Mouse (Mus musculus): ENCODE data around the gene Fxyd3. TPM values are rescaled to one million over a fixed set of nuclear protein-coding genes. Genes with fewer than 3 reads are reported as not detected.

Gene Fxyd3
- total RNA-seq, 2 experiments from 2014 or later = 0.58 to 0.92 TPM

DNA sequence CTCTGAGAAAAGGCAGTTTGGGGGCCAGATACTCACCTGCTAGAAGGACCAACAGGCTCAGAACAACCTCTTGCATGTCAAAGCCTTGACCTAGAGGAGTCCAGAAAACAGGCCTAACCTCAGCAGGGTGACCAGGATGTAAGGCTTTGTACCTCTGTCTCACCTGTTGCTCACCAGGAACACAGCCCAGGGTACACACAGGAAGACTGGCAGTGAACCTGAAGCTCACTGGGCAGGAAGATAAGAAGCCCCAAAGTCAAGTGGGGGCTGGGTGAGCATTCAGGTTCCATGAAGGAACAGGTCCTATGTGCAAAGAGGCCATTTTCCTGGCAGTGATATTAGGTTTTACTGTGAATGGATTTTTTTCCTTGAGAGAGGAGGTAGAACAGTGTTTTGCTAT lies 3.0 kb downstream of the Fxyd3 start:
- DNase-seq (ENCODE audit: low spot score in 2 of 2) = no peak

DNA sequence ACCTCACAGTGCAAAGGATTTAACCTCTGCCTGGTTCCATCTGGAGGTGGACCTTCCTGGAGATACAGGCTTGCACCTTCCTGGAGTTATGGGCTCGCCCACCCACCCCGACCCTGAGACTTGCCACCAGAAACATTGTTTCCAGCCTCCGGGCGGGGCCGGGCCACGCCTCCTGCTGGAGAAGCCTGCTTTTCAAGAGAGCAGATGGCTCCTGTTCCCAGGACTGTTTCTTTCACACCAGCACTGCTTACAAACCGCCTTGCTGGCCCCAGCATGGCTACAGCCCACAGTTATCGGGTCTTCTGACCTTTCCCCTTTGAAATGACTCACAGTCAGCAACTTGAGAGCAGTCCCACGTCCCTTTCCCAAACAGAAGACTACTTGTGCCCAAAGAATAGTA lies 4.2 kb downstream of the Fxyd3 start:
- no peak for DNase-seq (ENCODE audit: low spot score in 2 of 2)

DNA sequence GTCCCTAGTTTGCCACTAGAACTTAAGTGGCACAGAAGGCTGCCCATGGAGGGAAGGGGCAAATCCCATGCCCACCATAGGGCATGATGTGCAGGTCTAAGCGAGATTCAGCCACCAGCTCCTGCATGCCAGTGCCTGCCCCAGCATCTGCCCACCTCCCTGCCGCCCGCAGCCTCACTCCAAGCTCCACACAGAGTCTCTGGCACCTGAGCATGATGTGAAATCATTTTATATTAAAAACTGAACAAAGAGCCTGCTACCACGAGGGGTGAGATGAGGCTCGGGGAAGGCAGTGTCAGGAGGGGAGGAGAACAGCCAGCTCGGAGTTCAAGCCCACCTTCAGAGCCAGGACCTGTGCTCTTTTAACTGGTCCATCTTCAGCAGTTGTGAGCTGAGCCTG lies 6.2 kb downstream of the Fxyd3 start:
- DNase-seq (ENCODE audit: low spot score in 2 of 2) = no peak

DNA sequence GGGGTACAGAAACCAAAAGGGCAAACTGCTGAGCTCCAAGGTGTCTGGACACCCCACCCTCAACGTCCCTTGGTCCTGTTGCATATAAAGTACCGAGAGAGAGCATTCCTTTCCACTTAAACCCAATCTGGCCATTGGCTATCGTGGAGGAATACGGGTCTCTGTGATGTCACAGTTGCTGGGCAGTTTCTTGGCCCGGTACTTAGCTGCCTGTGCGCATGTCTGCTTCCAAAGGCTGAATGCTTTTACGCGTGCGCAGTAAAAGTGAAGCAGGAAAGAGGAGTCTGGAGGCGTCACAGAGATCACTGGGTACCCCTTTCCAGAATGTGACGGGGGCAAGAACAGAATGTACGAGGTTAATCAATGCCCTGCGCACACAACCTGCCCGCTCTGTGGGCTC lies 7.0 kb downstream of the Fxyd3 start:
- DNase-seq (ENCODE audit: low spot score in 2 of 2) = no peak

DNA sequence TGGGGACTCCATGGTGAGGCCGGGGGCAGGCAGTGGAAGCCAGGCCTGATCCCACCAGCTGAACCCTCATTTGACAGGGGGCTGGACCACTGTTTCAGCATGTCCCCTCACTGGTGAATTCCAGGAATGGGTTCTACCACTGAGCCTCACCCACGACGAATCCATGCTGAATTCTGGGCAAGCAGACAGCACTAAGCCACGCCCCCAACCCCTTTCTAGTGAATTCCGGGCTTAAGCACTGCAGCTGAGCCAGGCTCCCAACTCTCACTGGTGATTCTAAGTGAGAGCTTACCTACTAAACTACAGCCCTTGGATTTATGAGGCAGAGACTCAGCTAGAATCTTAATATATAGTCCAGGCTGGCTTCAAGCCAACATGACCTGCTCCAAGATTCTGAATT lies 8.7 kb downstream of the Fxyd3 start:
- peak in 1 of 2 experiments; percentile 74 for DNase-seq (ENCODE audit: low spot score in 2 of 2)

DNA sequence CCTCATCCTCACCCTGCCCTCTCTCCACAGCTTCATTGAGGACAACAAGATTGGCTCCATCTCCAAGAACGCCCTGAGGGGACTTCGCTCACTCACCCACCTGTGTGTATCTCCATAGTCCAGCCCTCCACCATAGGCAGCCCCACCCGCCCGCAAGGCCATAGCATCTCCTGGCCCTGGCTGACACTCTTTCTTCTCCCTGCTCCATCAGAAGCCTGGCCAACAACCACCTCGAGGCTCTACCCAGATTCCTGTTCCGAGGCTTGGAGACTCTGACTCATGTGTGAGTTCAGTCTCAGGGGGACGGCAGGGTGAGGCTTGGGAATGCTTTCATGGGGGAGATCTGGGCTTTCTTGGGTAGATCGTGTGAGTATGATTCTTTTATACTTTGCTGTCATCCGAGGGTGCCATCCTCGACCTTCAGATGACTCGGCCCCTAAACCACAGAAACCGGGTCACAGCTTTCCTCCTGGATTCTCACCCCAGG lies 13.4 kb downstream of the Fxyd3 start:
- DNase-seq (ENCODE audit: low spot score in 2 of 2) = no peak

DNA sequence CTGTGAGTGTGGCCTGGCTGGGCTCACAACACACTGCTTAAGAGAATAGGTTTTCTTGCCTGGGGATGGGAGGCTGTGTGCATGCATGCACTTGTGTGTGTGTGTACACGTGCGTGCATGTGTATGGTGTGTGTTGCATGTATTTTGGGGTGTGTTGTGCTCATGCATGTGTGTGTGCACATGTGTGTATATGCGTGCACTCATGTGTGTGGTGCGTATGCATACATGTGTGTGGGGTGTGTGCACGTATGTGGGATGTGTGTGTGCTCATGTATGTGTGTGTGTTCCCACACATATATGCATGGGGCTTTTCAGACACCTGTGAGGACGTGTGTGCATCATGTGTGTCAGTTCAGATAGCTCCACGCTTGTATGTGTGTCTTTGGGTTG lies 15.9 kb downstream of the Fxyd3 start:
- DNase-seq (ENCODE audit: low spot score in 2 of 2) = no peak

DNA sequence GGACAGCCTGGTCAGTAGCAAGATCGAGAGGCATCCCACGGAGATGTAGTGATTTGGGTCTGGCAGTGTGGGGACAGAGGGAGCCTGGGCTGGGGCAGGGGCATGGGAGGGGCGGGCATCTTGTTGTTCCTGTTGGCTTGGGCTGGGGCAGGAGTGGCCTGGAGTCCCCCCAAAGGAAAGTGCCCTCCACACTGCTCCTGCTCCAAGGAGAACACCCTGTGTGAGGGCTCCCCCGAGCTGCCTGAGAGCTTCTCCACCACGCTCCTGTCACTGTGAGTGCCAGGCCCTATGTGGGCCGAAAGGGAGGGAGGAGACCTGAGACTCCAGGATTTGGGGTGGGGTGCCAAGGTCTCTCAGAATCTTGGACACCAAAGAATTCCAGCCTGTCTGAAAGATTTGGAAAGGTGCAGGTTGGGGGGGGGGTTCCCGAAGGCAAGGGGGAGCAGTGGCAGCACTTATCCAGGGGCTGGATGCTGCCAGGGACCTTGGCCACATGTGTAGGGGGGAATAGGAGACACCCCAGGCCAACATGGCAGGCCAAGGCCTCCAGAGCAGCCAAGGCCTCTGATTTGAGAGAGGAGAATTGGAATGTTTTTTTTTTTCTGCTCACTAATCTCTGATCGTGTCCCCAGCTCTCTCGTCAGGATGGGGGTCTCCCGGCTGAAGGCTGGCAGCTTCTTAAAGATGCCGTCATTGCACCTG lies 16.4 kb downstream of the Fxyd3 start:
- no peak for DNase-seq (ENCODE audit: low spot score in 2 of 2)

DNA sequence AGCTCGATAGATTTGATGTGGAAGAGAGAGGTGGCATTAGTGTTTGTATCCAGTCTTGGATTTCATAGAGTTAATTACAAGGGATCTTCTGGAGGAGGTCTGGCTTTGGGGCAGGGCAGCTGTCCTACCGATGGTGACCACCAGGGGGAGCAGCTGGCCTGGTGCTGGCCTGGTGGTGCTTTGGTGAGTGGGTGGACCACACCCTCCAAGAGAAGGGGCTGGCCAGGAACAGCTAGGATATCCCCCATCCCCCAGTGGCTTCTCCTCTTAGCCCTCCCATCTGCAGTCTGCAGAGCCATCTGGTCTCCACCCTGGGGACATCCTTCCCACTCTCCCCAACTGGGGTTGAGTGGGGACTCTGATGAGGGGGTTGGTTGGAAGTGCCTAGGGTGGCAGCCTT lies 17.4 kb downstream of the Fxyd3 start, which contains the start of gene Lgi4:
Lgi4 (plus strand) TSS at position 235 of the 400 bp plus-strand sequence.
- peak; percentile 72 to 89 for DNase-seq (ENCODE audit: low spot score in 2 of 2)

DNA sequence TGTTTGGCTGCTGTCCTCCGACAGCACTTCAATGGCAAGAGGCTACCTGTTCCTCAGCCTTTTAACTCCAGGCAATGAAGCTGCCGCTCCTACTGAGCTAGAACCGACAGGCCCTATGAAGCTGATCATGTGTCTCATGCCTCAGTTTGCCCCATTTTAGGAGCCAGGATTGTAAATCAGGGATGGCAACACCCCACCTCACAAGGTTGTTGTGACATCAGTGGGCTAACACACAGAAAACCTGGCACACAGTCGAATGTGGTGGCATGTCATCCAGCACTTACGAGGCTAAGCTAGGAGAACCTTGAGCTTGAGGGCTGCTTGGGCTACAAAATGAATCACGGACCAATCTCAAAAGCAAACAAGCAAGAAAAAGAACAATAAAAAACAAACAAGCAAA lies 18.3 kb downstream of the Fxyd3 start:
- no peak for DNase-seq (ENCODE audit: low spot score in 2 of 2)

DNA sequence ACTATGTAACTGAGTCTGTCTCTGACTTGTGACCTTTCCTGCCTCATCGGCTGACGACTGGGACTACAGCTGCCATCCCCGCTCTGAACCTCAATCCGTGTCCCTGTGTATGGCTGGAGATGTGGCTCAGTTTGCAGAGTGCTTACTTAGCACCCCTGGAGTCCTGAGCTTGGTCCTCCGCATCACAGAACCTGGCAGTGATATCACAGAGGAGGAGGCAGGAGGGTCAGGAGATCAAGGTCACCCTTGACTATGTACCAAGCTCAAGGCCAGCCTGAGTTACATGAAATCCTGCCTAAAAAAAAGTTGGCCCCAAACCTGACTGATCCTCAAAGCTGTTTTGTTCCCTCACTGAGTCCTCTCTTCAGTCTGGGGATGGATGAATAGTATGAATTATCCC lies 18.8 kb downstream of the Fxyd3 start:
- no peak for DNase-seq (ENCODE audit: low spot score in 2 of 2)

DNA sequence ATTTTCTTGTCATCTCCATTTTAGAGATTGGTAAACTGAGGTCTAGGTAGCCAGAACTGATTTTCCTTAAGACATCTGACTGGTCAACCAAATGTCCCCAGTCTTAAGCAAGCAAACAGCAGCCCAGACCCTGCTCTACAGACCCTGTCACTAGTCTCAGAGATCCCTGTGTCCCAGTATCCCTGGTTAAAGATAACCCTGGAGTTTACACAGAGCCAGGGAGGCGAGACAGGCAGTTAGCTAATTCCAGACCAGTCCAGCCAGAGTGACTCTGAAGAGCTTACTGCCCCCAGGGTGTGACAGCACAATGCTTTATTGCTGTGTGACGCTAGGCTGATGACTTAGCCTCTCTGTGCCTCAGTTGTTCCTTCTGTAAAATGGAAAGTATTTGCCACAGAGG lies 19.4 kb downstream of the Fxyd3 start, which contains the start of gene Fxyd1:
Fxyd1 (minus strand) TSS at position 129 of the 400 bp plus-strand sequence.
- DNase-seq (ENCODE audit: low spot score in 2 of 2) = no peak

DNA sequence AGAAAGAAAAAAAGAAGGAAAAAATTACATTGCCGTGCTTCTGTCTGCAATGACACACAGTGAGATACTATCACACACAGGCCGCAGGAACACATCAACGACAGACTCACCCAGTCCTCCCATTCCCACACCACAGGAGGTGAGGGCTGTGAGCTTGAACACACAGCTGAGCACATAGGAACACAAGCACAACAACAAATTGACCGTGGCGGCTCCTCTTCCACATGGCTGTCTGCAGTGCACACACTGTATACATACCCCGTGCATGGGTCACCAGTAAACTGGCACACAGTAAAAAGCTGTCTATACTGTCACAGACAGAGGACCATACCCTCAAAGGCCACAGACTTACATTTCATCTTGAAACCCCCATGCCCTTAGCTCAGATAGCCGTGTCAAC lies 20.1 kb downstream of the Fxyd3 start:
- no peak for DNase-seq (ENCODE audit: low spot score in 2 of 2)

DNA sequence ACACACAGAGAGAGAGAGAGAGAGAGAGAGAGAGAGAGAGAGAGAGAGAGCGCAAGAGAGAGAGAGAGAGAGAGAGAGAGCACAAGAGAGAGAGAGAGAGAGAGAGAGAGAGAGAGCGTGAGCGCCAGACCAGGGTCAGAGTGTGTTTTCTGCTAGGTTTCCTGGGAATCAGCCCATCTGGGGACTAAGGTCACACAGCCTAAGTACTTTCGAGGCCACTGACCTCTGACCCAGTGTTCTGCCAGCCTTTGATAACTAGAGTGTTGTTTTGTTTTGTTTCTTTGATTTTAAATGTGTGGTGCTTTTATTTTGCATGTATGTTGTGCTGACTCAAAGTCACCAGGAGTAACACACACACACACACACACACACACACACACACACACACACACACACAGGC lies 20.6 kb downstream of the Fxyd3 start:
- DNase-seq (ENCODE audit: low spot score in 2 of 2) = no peak

DNA sequence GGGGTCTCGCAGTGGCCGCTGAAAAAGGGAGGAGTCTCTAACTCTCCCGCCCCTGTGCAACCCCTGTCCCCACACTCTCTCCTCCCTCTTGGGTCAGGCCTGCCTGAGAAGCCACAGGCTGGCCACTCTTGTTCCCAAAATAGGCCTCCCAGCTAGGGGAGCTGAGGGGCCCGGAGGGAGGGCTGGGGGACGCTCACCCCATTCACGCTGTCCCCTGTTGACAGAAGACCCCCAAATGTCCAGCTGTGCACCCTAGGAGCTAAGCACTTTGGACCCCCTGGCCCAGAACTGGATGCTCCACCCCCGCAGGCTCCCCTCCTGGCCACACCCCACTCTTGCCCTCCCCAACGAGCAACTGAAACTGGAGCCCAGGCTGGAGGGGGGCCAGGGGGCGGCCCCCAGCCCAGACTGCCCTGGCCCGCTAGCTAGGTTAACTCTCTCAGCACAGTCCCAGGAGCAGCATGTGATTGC lies 21.1 kb downstream of the Fxyd3 start:
- no peak for DNase-seq (ENCODE audit: low spot score in 2 of 2)

DNA sequence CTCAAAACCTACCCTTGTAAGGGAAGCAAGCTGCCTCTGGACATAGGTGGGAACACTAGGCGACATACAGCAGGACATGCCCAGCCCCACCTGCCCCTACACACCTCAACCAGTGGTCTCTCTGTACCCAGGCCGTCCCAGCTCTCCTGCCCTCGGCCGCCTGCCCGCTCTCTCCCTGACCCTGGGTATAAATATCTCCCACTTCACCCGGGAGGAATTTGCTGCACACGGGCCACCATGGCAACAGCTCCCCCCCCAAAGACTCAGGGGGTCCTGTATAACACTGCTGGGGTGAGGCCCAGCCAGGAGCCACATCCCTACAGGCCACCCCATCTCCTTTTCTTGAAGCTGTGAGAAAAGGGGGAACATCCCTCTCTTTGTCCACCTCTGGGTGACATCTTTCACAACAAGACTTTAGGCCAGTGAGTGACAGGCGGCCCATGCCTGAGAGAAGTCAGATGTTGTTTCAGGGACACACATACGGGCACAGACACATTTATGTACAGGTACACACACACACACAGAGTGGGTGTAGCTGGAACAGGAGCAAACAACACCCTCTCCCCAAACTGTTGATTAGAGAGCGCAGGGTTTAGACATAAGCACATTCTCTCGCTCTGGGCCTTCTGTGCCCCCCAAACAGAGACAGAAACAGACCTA lies 21.7 kb downstream of the Fxyd3 start:
- DNase-seq (ENCODE audit: low spot score in 2 of 2) = no peak

DNA sequence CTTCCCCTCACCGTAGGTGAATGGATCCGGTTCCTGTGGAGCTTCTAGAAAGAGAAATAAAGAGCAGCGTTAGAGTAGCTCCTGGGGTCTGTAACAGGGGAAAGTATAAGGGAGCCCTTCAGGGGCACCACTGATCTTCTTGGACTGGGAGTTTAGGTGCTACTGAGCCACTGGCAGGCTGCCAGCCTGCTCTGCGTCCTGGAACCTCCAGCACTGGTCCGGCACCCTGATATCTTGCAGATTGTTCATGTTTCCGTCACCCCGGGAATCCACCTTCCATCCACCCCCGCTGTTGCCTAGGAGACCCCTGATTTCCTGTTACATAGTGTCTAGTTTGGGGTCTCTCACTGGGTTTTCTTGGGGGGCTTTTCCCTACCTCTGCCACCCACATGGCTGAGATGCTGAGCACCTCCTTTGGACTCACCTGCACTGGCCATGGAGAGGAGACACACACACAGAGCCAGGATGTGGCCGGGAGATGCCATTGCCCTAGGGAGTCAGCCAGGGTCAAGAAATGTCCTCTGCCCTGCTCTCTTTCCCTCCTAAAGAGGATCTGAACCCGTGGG lies 22.5 kb downstream of the Fxyd3 start:
- DNase-seq (ENCODE audit: low spot score in 2 of 2) = no peak

DNA sequence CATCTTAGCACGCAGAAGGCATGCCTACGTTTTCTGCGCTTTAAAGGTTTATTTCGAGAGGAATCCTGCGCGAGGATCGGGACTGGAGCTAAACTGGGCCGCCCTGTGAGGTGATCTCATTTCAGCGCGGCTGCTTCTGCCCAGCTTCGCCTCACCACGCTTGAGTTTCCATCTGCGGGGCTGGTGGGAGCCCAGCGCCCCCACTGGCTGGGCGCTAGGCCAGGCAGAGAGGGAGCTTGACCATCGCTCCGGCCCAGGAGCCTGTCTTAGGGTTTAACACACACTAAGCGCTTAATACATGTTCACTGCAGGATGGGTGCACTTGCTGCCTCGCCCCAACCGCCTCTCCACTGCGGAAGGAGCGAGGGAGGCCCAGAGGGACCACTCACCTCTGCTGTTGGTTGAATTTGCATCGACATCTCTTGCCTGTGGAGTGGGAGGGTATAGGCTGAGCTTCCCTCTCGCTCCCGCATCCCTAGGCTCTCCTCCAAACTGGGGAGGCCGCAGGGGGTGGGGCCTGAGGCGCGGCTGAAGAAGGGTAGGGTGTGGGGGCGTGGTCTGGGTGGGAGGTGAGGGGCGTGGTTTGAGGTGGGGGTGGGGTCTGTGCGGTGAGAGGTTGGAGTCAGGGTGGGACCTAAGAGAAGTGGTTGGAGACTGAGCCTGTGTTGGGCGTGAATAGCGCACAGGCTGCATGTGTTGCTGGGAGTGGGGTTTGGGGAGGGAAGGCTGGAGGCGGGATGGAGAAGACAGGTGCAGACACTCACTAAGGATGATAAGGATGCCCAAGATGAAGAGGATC lies 23.7 kb downstream of the Fxyd3 start:
- DNase-seq (ENCODE audit: low spot score in 2 of 2) = peak; percentile 37 to 60

DNA sequence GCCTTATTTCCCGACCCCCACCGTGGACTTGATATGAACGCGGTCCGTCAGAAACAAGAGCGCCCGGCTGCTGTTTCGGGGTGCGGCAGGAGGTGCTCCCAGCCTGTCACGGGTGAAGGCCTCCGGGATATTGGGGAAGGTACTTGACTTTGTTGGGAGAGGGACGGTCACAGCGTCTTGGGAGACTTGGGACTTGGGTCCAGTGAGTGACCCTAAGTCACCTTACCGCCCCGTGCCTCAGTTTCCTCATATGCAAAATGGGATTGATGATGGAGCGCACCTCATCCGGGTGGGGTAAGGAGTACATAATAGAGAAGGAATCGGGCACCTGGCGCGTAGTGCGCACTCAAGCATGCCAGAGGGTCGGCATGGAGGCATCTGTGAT lies 24.3 kb downstream of the Fxyd3 start:
- no peak for DNase-seq (ENCODE audit: low spot score in 2 of 2)

DNA sequence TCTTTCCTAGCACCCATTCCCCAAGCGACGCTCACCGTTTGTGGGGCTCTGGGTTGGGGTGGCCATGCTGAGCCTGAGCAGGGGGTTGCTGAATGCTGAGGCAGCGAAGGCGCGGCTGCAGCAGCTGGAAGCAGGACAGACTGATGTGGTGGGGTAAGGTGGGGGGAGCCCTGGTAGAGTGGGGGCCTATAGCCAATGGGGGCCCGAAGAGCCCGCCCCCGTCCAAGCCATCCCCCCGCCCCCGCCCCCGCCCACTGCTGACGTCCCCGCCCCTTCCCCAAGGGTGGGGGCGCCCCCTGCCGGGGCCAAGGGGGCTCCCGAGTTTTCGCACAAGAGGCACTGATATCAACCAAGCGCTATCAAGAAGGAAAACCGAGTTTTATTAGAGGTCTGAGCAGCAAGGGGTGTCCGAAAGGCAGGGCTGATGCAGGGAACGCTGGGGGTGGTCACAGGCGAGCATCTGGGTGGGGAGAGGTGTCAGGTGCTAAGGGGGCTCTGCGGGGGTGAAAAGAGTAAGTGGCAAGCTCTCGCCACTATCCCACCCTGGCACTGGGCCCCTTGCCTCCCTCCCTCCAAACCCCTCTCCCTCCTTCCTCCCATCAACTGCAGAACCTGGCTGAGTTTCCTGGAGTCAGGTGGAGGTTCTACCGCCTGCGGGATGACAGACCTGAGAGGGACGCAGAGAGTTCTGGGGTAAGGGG lies 25.0 kb downstream of the Fxyd3 start, which contains the start of gene Fxyd7:
Fxyd7 (minus strand) TSS at position 147 of the 701 bp plus-strand sequence.
- no peak for DNase-seq (ENCODE audit: low spot score in 2 of 2)

DNA sequence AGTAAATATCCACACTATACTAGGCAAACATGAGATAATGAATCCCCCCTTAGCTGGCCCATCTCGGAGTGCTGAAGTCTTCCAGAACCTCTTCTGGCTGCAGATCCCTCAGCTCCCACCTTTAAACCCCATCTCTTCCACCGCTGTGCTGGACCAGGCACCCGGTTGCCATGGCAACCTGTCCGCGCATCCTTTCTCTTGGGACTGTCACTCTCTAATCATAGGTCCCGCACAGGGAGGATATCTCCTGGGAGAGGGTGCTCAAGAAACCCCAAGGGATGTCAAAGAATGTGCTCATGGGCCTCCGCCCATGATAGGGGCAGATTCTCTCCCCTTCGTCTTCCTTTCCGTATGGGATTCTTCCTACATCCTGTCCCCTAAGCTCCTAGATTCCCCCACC lies 25.6 kb downstream of the Fxyd3 start:
- peak; percentile 34 to 55 for DNase-seq (ENCODE audit: low spot score in 2 of 2)
